Mouse (Mus musculus): ENCODE results near the gene Inpp4b. TPM values are rescaled to one million over a fixed set of nuclear protein-coding genes. Genes with fewer than 3 reads are reported as not detected.

Inpp4b gene
- polyA plus RNA-seq, 1 experiment from 2014 or later: 5.0 TPM

- ATAC-seq: no peak
These were observed 29.5 kb downstream of the Inpp4b start for GRCm38 (mm10) chr8:81371844-81372243.

GRCm38 (mm10) chr8:81374877-81375475 is 32.6 kb downstream of the Inpp4b start:
- Histone ChIP-seq H3K9ac (replicated peaks) (no peak overlapping the region), H3K9me3 (no peaks in the 10 kb centered on the region), H3K36me3 (no peaks in the 10 kb centered on the region), H3K27ac (no peak overlapping the region), H3K4me3 (replicated peaks) (no peak overlapping the region), H3K27me3 (no peaks in the 10 kb centered on the region), H3K4me2 (replicated peaks) (no peak overlapping the region), H3K4me1 (replicated peaks) (no peaks in the 10 kb centered on the region)
- ATAC-seq: no peak
- 81% methylated on average over 4 of the region's 4 CpGs for WGBS

More at GRCm38 (mm10) chr8:81371844-81372243, 29.5 kb downstream of the Inpp4b start:
- H3K4me3 ChIP-seq (replicated peaks): no peak overlapping the region
- no peaks in the 10 kb centered on the region for H3K36me3 ChIP-seq
- H3K9me3 ChIP-seq: no peaks in the 10 kb centered on the region
- WGBS: 60% methylated on average over 4 of the region's 4 CpGs
- H3K4me2 ChIP-seq (replicated peaks): no peak overlapping the region
- H3K9ac ChIP-seq (replicated peaks): no peak overlapping the region
- H3K27ac ChIP-seq: no peak overlapping the region
- H3K27me3 ChIP-seq: no peaks in the 10 kb centered on the region
- no peaks in the 10 kb centered on the region for H3K4me1 ChIP-seq (replicated peaks)

GRCm38 (mm10) chr8:81388953-81389352 is 46.6 kb downstream of the Inpp4b start:
- no peaks in the 10 kb centered on the region for H3K9me3 ChIP-seq
- H3K27ac ChIP-seq: no peak overlapping the region
- no peaks in the 10 kb centered on the region for H3K36me3 ChIP-seq
- ATAC-seq: no peak
- H3K4me2 ChIP-seq (replicated peaks): no peak overlapping the region
- H3K4me1 ChIP-seq (replicated peaks): no peaks in the 10 kb centered on the region
- no peak overlapping the region for H3K9ac ChIP-seq (replicated peaks)
- 93% methylated on average over 6 of the region's 6 CpGs for WGBS
- H3K27me3 ChIP-seq: no peaks in the 10 kb centered on the region
- H3K4me3 ChIP-seq (replicated peaks): no peak overlapping the region

GRCm38 (mm10) chr8:81399071-81399470 is 56.7 kb downstream of the Inpp4b start:
- H3K9me3 ChIP-seq: no peaks in the 10 kb centered on the region
- no peak overlapping the region for H3K27ac ChIP-seq
- no peak overlapping the region for H3K9ac ChIP-seq (replicated peaks)
- H3K4me3 ChIP-seq (replicated peaks): no peak overlapping the region
- no peak overlapping the region for H3K4me2 ChIP-seq (replicated peaks)
- no peaks in the 10 kb centered on the region for H3K27me3 ChIP-seq
- H3K4me1 ChIP-seq (replicated peaks): no peaks in the 10 kb centered on the region
- ATAC-seq: no peak
- no peaks in the 10 kb centered on the region for H3K36me3 ChIP-seq

- no peak overlapping the region for H3K4me2 ChIP-seq (replicated peaks)
- no peak overlapping the region for H3K4me3 ChIP-seq (replicated peaks)
- H3K4me1 ChIP-seq (replicated peaks): no peaks in the 10 kb centered on the region
- no peaks in the 10 kb centered on the region for H3K9me3 ChIP-seq
- no peak overlapping the region for H3K9ac ChIP-seq (replicated peaks)
- WGBS: 88% methylated on average over 4 of the region's 4 CpGs
- no peaks in the 10 kb centered on the region for H3K36me3 ChIP-seq
- no peak for ATAC-seq
- H3K27me3 ChIP-seq: no peaks in the 10 kb centered on the region
- no peak overlapping the region for H3K27ac ChIP-seq
These were observed 57.1 kb downstream of the Inpp4b start for GRCm38 (mm10) chr8:81399501-81399900.

GRCm38 (mm10) chr8:81412707-81413106 is 70.4 kb downstream of the Inpp4b start:
- Histone ChIP-seq H3K36me3 (no peaks in the 10 kb centered on the region), H3K9me3 (no peaks in the 10 kb centered on the region), H3K4me1 (replicated peaks) (peaks cover 5% of the 10 kb centered on the region; the same call in 1 of the 2 replicates), H3K4me2 (replicated peaks) (no peak overlapping the region), H3K27ac (no peak overlapping the region), H3K27me3 (no peaks in the 10 kb centered on the region), H3K4me3 (replicated peaks) (no peak overlapping the region), H3K9ac (replicated peaks) (no peak overlapping the region)
- WGBS: 26% methylated on average over 2 of the region's 2 CpGs
- ATAC-seq: no peak

GRCm38 (mm10) chr8:81443957-81444356 is 101.6 kb downstream of the Inpp4b start:
- H3K9me3 ChIP-seq: no peaks in the 10 kb centered on the region
- H3K4me1 ChIP-seq (replicated peaks): no peaks in the 10 kb centered on the region
- H3K36me3 ChIP-seq: no peaks in the 10 kb centered on the region
- no peaks in the 10 kb centered on the region for H3K27me3 ChIP-seq
- ATAC-seq: no peak
- H3K9ac ChIP-seq (replicated peaks): no peak overlapping the region
- no peak overlapping the region for H3K4me3 ChIP-seq (replicated peaks)
- 98% methylated on average over 3 of the region's 3 CpGs for WGBS
- H3K4me2 ChIP-seq (replicated peaks): no peak overlapping the region
- no peak overlapping the region for H3K27ac ChIP-seq

- Histone ChIP-seq H3K9ac (replicated peaks) (no peak overlapping the region), H3K36me3 (no peaks in the 10 kb centered on the region), H3K27me3 (no peaks in the 10 kb centered on the region), H3K4me1 (replicated peaks) (no peaks in the 10 kb centered on the region), H3K4me2 (replicated peaks) (no peak overlapping the region), H3K9me3 (no peaks in the 10 kb centered on the region), H3K27ac (no peak overlapping the region), H3K4me3 (replicated peaks) (no peak overlapping the region)
- WGBS: 75% methylated on average over 2 of the region's 2 CpGs
- ATAC-seq: no peak
These were observed 107.4 kb downstream of the Inpp4b start for GRCm38 (mm10) chr8:81449798-81450197.

- H3K4me2 ChIP-seq (replicated peaks): no peak overlapping the region
- H3K27me3 ChIP-seq: no peaks in the 10 kb centered on the region
- no peaks in the 10 kb centered on the region for H3K36me3 ChIP-seq
- H3K27ac ChIP-seq: no peak overlapping the region
- H3K4me3 ChIP-seq (replicated peaks): no peak overlapping the region
- no peak overlapping the region for H3K9ac ChIP-seq (replicated peaks)
- peak; percentile 60; the same call in 1 of the 2 replicates for ATAC-seq
- H3K4me1 ChIP-seq (replicated peaks): no peaks in the 10 kb centered on the region
- 33% methylated on average over 6 of the region's 6 CpGs for WGBS
- no peaks in the 10 kb centered on the region for H3K9me3 ChIP-seq
These were observed 109.7 kb downstream of the Inpp4b start for GRCm38 (mm10) chr8:81452082-81452481.

GRCm38 (mm10) chr8:81454830-81455229 is 112.5 kb downstream of the Inpp4b start:
- H3K4me2 ChIP-seq (replicated peaks): no peak overlapping the region
- no peaks in the 10 kb centered on the region for H3K9me3 ChIP-seq
- no peak overlapping the region for H3K4me3 ChIP-seq (replicated peaks)
- H3K27ac ChIP-seq: no peak overlapping the region
- no peaks in the 10 kb centered on the region for H3K4me1 ChIP-seq (replicated peaks)
- H3K36me3 ChIP-seq: no peaks in the 10 kb centered on the region
- H3K9ac ChIP-seq (replicated peaks): no peak overlapping the region
- no peaks in the 10 kb centered on the region for H3K27me3 ChIP-seq
- ATAC-seq: no peak
- 80% methylated on average over 2 of the region's 2 CpGs for WGBS

GRCm38 (mm10) chr8:81463762-81464161 is 121.4 kb downstream of the Inpp4b start:
- H3K4me2 ChIP-seq (replicated peaks): no peak overlapping the region
- H3K27me3 ChIP-seq: no peaks in the 10 kb centered on the region
- no peaks in the 10 kb centered on the region for H3K9me3 ChIP-seq
- H3K27ac ChIP-seq: no peak overlapping the region
- no peak overlapping the region for H3K4me3 ChIP-seq (replicated peaks)
- H3K36me3 ChIP-seq: no peaks in the 10 kb centered on the region
- H3K9ac ChIP-seq (replicated peaks): no peak overlapping the region
- no peak for ATAC-seq
- WGBS: 74% methylated on average over 3 of the region's 3 CpGs
- no peaks in the 10 kb centered on the region for H3K4me1 ChIP-seq (replicated peaks)

- no peaks in the 10 kb centered on the region for H3K27me3 ChIP-seq
- H3K4me2 ChIP-seq (replicated peaks): no peak overlapping the region
- H3K36me3 ChIP-seq: no peaks in the 10 kb centered on the region
- H3K27ac ChIP-seq: no peak overlapping the region
- no peaks in the 10 kb centered on the region for H3K4me1 ChIP-seq (replicated peaks)
- 74% methylated on average over 2 of the region's 2 CpGs for WGBS
- H3K9ac ChIP-seq (replicated peaks): no peak overlapping the region
- ATAC-seq: no peak
- no peak overlapping the region for H3K4me3 ChIP-seq (replicated peaks)
- no peaks in the 10 kb centered on the region for H3K9me3 ChIP-seq
These were observed 124.4 kb downstream of the Inpp4b start for GRCm38 (mm10) chr8:81466776-81467175.

GRCm38 (mm10) chr8:81478674-81479073 is 136.3 kb downstream of the Inpp4b start:
- no peak overlapping the region for H3K27ac ChIP-seq
- 42% methylated on average over 3 of the region's 3 CpGs for WGBS
- 0 out of 2 replicates have a peak, but pooled peaks have one; percentile 65 for ATAC-seq
- H3K4me3 ChIP-seq (replicated peaks): no peak overlapping the region
- no peak overlapping the region for H3K4me2 ChIP-seq (replicated peaks)
- H3K4me1 ChIP-seq (replicated peaks): no peaks in the 10 kb centered on the region
- no peaks in the 10 kb centered on the region for H3K27me3 ChIP-seq
- H3K36me3 ChIP-seq: no peaks in the 10 kb centered on the region
- H3K9me3 ChIP-seq: no peaks in the 10 kb centered on the region
- no peak overlapping the region for H3K9ac ChIP-seq (replicated peaks)
